Mouse (Mus musculus): ENCODE measurements around the gene Dync1i1.

DNA sequence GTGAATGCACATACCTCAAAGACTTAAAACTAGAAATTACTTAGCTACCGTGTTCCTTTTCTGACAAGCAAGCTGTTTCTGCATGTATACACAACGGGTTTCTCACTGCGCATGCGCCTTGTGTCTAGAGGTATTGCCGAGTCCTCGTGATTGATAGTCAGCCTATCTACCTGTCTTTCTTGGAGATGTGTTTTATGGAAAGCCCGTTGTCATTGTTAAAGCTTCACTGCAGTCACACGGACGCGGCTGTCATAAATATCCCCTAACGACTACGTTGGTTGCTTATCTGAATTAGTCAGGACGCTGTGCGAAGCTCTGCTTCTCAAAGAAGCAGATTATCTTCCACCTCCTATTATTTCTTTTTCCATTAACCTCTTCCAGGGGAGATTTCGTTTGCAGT, 290.2 kb downstream of the Dync1i1 start:
- no peak for TF ChIP-seq CTCF (IDR thresholded peaks at IDR 0.05; ENCODE audit: borderline replicate concordance, insufficient read depth, low read length)
- TF ChIP-seq POLR2A (IDR thresholded peaks at IDR 0.05; ENCODE audit: low read depth, low read length) = no peak
